Mouse (Mus musculus) splenic B cell, adult 2 months (primary cell): Measurements from ENCODE around the gene Hgf.

Experiments
- DNase-seq: peaks from one replicate; pipeline ENCODE4 v3.0.0-alpha.2; 2011; ENCODE audit warnings: low read depth, low spot score
- H3K27me3 ChIP-seq: 2 replicates; pipeline ENCODE4 v1.6.1; 2012; ENCODE audit warnings: mild to moderate bottlenecking, low read length, moderate library complexity, mixed read lengths; ENCODE audit not compliant: control insufficient read depth, poor library complexity, insufficient read depth, severe bottlenecking
- H3K36me3 ChIP-seq: 2 replicates; pipeline ENCODE4 v1.6.1; 2012; ENCODE audit warnings: mild to moderate bottlenecking, low read length, moderate library complexity, mixed read lengths; ENCODE audit not compliant: control insufficient read depth, poor library complexity, insufficient read depth, severe bottlenecking

Gene Hgf

GRCm38 (mm10) chr5:16553304-16554047, at the start of gene Hgf:
Gene Hgf (plus strand): TSS chr5:16553495.
- Histone ChIP-seq H3K36me3 (no peaks in the 10 kb centered on the region), H3K27me3 (no peaks in the 10 kb centered on the region)
- no peak for DNase-seq

GRCm38 (mm10) chr5:16506702-16507350, 46.5 kb upstream of the Hgf start:
- Histone ChIP-seq H3K27me3 (no peaks in the 10 kb centered on the region), H3K36me3 (no peaks in the 10 kb centered on the region)
- no peak for DNase-seq

GRCm38 (mm10) chr5:16531619-16532277, 21.5 kb upstream of the Hgf start:
- DNase-seq: no peak
- H3K27me3 ChIP-seq: no peaks in the 10 kb centered on the region
- H3K36me3 ChIP-seq: no peaks in the 10 kb centered on the region

GRCm38 (mm10) chr5:16538067-16538466, 15.2 kb upstream of the Hgf start:
- Histone ChIP-seq H3K36me3 (no peaks in the 10 kb centered on the region), H3K27me3 (no peaks in the 10 kb centered on the region)
- DNase-seq: no peak

- H3K27me3 ChIP-seq: no peaks in the 10 kb centered on the region
- H3K36me3 ChIP-seq: no peaks in the 10 kb centered on the region
- no peak for DNase-seq
Observed at GRCm38 (mm10) chr5:16541561-16542116, 11.7 kb upstream of the Hgf start.

- no peaks in the 10 kb centered on the region for H3K27me3 ChIP-seq
- H3K36me3 ChIP-seq: no peaks in the 10 kb centered on the region
- DNase-seq: no peak
Observed at GRCm38 (mm10) chr5:16547490-16547889, 5.8 kb upstream of the Hgf start.

- Histone ChIP-seq H3K27me3 (no peaks in the 10 kb centered on the region), H3K36me3 (no peaks in the 10 kb centered on the region)
- DNase-seq: no peak
Observed at GRCm38 (mm10) chr5:16552647-16553046, 648 bp upstream of the Hgf start.

GRCm38 (mm10) chr5:16560247-16560646, 7.0 kb downstream of the Hgf start:
- H3K36me3 ChIP-seq: no peaks in the 10 kb centered on the region
- DNase-seq: no peak
- no peaks in the 10 kb centered on the region for H3K27me3 ChIP-seq

- Histone ChIP-seq H3K27me3 (no peaks in the 10 kb centered on the region), H3K36me3 (no peaks in the 10 kb centered on the region)
- DNase-seq: no peak
Observed at GRCm38 (mm10) chr5:16568997-16569396, 15.7 kb downstream of the Hgf start.

- no peak for DNase-seq
- no peaks in the 10 kb centered on the region for H3K36me3 ChIP-seq
- H3K27me3 ChIP-seq: no peaks in the 10 kb centered on the region
Observed at GRCm38 (mm10) chr5:16577882-16578742, 24.8 kb downstream of the Hgf start.

GRCm38 (mm10) chr5:16595699-16596098, 42.4 kb downstream of the Hgf start:
- no peaks in the 10 kb centered on the region for H3K36me3 ChIP-seq
- no peaks in the 10 kb centered on the region for H3K27me3 ChIP-seq

GRCm38 (mm10) chr5:16597996-16598395, 44.7 kb downstream of the Hgf start:
- H3K36me3 ChIP-seq: no peaks in the 10 kb centered on the region
- no peak for DNase-seq
- H3K27me3 ChIP-seq: no peaks in the 10 kb centered on the region

More at GRCm38 (mm10) chr5:16595699-16596098, 42.4 kb downstream of the Hgf start:
- no peak for DNase-seq

GRCm38 (mm10) chr5:16601463-16601862, 48.2 kb downstream of the Hgf start:
- no peaks in the 10 kb centered on the region for H3K36me3 ChIP-seq
- no peaks in the 10 kb centered on the region for H3K27me3 ChIP-seq
- DNase-seq: no peak

GRCm38 (mm10) chr5:16632996-16633395, 79.7 kb downstream of the Hgf start:
- H3K27me3 ChIP-seq: no peaks in the 10 kb centered on the region
- no peaks in the 10 kb centered on the region for H3K36me3 ChIP-seq
- no peak for DNase-seq
